Comparison of ENCODE assay signal across 1 mouse cellular context in the genomic region with DNA sequence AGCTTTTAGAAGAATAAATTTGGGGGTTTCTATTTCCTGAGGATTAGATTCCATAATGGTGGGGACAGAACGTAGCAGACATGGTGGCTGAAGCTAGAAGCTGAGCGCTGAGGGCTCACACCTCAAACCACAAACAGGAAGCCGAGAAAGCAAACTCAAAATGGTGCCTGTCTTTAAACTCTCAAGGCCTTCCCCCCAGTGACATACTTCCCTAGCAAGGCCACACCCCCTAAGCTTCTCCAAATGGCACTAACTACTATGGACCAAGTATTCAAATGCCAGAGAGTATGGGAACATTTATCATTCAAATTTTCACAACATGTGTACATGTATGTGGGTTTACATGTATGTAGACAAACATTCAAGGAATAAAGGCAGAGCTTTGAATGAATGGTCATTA.
TF ChIP-seq lines count a peak whose summit lies in the region.

No protein-coding gene starts in this region.

TF ChIP-seq in CH12.LX, 34 proteins besides CTCF, POLR2A, EP300 and RAD21:
- TF ChIP-seq TCF12 (IDR thresholded peaks at IDR 0.05; ENCODE audit: low read depth, low read length) (no peak), ZMIZ1 (IDR thresholded peaks at IDR 0.05; ENCODE audit: low read depth, low read length) (no peak), ETS1 (conservative IDR thresholded peaks at IDR 0.05; ENCODE audit: low read depth, low read length) (no peak), E2F4 (IDR thresholded peaks at IDR 0.05; ENCODE audit: insufficient replicate concordance, low read depth, low read length) (no peak), JUND (conservative IDR thresholded peaks at IDR 0.05; ENCODE audit: low read depth, low read length) (no peak)
TF ChIP-seq in CH12.LX: peak in this region for 0.
